Mouse (Mus musculus): ENCODE measurements at regions not wholly inside any gene's neighbourhood (a gene's known extent, or its start where the extent isn't known, plus 50 kb on each side); places are given as distances from the start of the nearest gene placed in this dataset.

- TF ChIP-seq CTCF (IDR thresholded peaks at IDR 0.05; ENCODE audit: low read depth, low read length) (no peak), GATA1 (IDR thresholded peaks at IDR 0.05; ENCODE audit: borderline replicate concordance, low read length) (no peak), GATA2 (IDR thresholded peaks at IDR 0.05; ENCODE audit: borderline replicate concordance, low read depth, low read length) (no peak), TAL1 (conservative IDR thresholded peaks at IDR 0.05; ENCODE audit: low read depth, low read length) (no peak)
Observed at GRCm38 (mm10) chr4:137164933-137165332, 112.4 kb upstream of the Wnt4 start.

Data from G1E (cell line).